Mouse (Mus musculus) layer of hippocampus, adult 8-10 months (tissue): ENCODE results near the gene Amhr2. TPM values are rescaled to one million over a fixed set of nuclear protein-coding genes. Genes with fewer than 3 reads are reported as not detected.

Experiments
- DNase-seq, 2 experiments: peaks; one replicate each; pipeline ENCODE4 v3.0.0; 2022; ENCODE audit warnings: low spot score in 2 of 2
- total RNA-seq, 4 experiments: library from RNA; stranded (reverse); gene quantifications; 2 replicates each; pipeline ENCODE4 v1.2.4; 2022

Gene Amhr2
- 1 to 10 TPM in 2 of 4 experiments, under 1 TPM in 2; 0.40 to 2.0 (median 1.1) TPM for total RNA-seq

GRCm38 (mm10) chr15:102445146-102445545 is at the start of gene Amhr2:
TSS of gene Amhr2 (plus strand) at chr15:102445367.
- DNase-seq: no peak

DNA sequence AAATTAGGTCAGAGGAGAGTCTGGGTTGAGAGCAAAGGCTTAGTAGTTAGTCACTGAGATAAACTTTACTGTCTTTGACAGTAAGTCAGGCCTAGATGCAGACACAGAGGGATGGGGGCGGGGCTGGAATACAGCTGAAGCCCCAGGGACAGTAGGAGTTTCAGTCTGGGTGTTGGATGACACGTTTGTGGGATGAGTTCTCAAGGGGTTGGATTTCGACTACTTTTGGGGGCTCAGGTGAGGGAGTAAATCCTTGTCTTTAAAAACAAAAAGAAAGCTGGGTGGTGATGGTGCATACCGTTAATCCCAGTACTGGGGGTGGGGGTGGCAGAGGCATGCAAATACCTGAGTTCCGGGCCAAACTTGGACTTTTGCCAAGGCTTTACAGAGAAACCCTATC is 46.5 kb upstream of the Amhr2 start:
- no peak for DNase-seq

- DNase-seq: peak; percentile 48 to 61
Measured at GRCm38 (mm10) chr15:102399229-102400221, 45.6 kb upstream of the Amhr2 start.

- DNase-seq: no peak
Measured at GRCm38 (mm10) chr15:102400476-102401045, 44.6 kb upstream of the Amhr2 start.

DNA sequence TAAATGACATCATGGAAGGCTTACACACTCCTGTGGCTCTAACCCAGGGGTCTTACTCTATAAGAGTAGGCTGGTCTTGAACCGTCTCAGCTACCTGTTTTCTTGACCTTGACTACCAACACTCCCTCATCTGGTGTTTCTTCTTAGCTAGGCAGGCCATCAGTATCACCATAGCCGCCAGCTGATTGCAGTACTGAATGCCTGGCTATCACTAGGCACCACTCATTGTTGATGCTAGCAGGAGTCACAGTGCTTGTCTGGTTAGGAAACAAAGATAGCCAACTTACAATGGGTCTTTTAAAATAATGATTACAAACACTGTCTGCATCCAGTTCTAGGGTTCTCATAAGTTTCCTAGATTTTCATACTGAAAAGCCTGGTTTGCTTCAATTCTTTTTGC is 43.9 kb upstream of the Amhr2 start:
- no peak for DNase-seq

GRCm38 (mm10) chr15:102402210-102402609 is 43.0 kb upstream of the Amhr2 start:
- no peak for DNase-seq

- no peak for DNase-seq
Measured at GRCm38 (mm10) chr15:102404608-102405488, 40.3 kb upstream of the Amhr2 start.

GRCm38 (mm10) chr15:102405489-102406195 is 39.5 kb upstream of the Amhr2 start, which contains the start of gene Sp1:
TSS of gene Sp1 (plus strand) at chr15:102406143.
- peak; percentile 100 for DNase-seq

- DNase-seq: peak; percentile 38 to 39
Measured at GRCm38 (mm10) chr15:102406196-102406911, 38.8 kb upstream of the Amhr2 start.

DNA sequence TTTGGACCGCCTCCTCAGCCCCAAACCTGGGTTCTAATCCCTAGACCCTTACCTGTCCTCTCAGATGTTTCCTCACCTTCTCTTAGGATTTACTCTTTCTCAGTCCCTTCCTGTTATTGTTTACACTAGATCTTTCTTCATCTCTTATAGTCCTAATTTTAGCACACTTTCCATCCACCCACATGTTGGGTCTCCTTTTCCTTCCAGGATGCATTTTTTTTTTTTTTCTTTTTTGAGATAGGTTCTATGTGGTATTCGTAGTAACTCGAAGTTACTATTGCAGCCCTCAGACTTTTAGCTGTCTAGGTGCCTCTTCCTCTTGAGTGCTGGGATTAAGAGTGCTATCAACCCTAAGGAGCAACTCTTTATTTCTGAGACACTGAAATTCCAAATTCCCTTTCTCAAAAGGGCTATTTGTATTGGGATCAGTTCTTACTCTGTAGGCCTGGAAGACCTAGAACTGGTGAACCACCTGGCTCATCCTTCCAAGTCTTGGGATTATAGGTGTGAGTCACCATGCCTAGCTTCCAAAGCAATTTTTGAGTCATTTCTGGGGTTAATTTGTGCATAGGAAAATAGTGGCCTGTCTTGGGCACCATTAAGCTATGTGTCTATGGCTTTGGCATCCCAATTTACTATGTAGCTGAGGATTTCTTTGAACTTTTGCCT is 38.1 kb upstream of the Amhr2 start:
- DNase-seq: no peak

DNA sequence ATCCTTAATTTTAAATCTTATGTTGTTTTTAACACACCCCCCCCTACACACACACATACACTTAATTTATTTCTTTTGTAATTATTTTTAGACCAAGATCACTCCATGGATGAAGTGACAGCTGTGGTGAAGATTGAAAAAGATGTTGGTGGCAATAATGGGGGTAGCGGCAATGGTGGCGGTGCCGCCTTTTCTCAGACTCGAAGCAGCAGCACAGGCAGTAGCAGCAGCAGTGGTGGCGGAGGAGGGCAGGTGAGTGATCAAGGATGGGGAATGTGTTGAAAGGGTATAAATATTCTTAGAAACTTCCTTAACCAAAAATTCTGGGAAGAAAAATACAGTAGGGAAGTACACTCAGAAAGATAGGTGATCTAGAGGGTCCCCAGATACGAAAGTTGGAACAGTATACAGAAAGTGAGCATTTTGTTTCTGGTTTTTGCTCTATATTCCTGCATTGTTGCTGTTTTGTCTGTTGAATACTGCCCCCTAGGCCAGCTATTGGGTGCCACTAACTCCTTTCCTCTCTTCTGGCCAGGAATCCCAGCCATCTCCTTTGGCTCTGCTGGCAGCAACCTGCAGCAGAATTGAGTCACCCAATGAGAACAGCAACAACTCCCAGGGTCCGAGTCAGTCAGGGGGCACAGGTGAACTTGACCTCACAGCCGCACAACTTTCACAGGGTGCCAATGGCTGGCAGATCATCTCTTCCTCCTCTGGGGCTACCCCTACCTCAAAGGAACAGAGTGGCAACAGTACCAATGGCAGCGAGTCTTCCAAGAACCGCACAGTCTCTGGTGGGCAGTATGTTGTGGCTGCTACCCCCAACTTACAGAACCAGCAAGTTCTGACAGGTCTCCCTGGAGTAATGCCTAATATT is 37.2 kb upstream of the Amhr2 start:
- DNase-seq: no peak

- DNase-seq: no peak
Measured at GRCm38 (mm10) chr15:102408558-102409130, 36.5 kb upstream of the Amhr2 start.

DNA sequence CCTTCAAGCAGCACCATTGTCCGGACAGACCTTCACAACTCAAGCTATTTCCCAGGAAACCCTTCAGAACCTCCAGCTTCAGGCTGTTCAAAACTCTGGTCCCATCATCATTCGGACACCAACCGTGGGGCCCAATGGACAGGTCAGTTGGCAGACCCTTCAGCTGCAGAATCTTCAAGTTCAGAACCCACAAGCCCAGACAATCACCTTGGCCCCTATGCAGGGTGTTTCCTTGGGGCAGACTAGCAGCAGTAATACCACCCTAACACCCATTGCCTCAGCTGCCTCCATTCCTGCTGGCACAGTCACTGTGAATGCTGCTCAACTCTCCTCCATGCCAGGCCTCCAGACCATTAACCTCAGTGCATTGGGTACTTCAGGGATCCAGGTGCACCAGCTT is 35.9 kb upstream of the Amhr2 start:
- DNase-seq: no peak

GRCm38 (mm10) chr15:102411077-102411476 is 34.1 kb upstream of the Amhr2 start:
- no peak for DNase-seq

GRCm38 (mm10) chr15:102413687-102414086 is 31.5 kb upstream of the Amhr2 start:
- no peak for DNase-seq

GRCm38 (mm10) chr15:102417524-102417923 is 27.6 kb upstream of the Amhr2 start:
- no peak for DNase-seq

DNA sequence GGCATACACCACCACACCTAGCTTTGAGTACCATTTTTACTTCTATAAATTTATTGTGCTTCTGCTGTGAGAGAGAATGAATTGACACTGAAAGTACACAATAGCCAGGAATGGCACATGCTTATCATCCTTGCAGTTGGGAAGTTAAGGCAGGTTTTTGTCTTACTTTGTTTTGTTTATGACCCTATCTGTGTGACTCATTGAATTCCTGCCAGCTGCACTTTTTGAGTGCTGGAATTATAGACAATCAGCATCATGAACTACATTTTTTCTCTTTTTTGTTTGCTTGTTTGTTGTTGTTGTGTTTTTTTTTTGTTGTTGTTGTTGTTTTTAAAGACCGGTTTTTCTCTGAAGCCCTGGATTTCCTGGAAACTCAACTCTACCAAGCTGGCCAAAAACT is 24.2 kb upstream of the Amhr2 start:
- no peak for DNase-seq

DNA sequence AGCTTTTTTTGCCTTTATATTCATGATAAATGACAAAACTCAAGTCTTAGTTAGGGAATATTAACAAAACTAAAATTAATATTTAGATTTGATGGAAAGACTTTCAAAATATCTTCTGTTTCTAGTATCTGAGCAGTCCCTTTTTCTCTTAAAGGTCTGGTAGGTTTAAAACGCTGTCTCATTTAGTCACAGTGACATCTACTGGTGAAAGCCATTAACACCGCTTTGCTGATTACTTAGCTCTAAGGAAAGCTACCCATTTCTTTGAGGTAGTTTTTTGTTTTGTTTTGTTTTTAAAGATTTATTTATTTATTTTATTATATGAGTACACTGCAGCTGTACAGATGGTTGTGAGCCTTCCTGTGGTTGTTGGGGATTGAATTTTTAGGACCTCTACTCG is 23.7 kb upstream of the Amhr2 start:
- DNase-seq: no peak
